Mouse (Mus musculus) midbrain, embryonic 13.5 days (tissue): ENCODE results near the gene Cenpx. TPM values are rescaled to one million over a fixed set of nuclear protein-coding genes. Genes with fewer than 3 reads are reported as not detected.

Experiments
- ATAC-seq: fragments of 200-750 bp; cut with Nextera tagmentation; 2 replicates; pipeline ENCODE4 v1.8.0; 2017; ENCODE audit warnings: mild to moderate bottlenecking, moderate TSS enrichment, moderate library complexity
- H3K27ac ChIP-seq: fragments of 300-500 bp; sonication (generic); 2 replicates; pipeline ENCODE4 v1.5.1; 2015; ENCODE audit warnings: inconsistent platforms, mild to moderate bottlenecking, moderate library complexity
- H3K27me3 ChIP-seq: fragments of 300-500 bp; sonication (generic); 2 replicates; pipeline ENCODE4 v1.6.1; 2015; ENCODE audit warnings: mild to moderate bottlenecking, inconsistent platforms
- H3K36me3 ChIP-seq: fragments of 300-500 bp; sonication (generic); 2 replicates; pipeline ENCODE4 v1.6.1; 2015; ENCODE audit warnings: mild to moderate bottlenecking, inconsistent platforms
- H3K4me1 ChIP-seq: fragments of 300-500 bp; sonication (generic); replicated peaks from 2 replicates; pipeline ENCODE4 v1.6.1; 2015; ENCODE audit warnings: inconsistent platforms
- H3K4me2 ChIP-seq: fragments of 300-500 bp; sonication (generic); replicated peaks from 2 replicates; pipeline ENCODE4 v1.6.1; 2015; ENCODE audit warnings: moderate library complexity, mild to moderate bottlenecking, inconsistent platforms
- H3K4me3 ChIP-seq: fragments of 300-500 bp; sonication (generic); replicated peaks from 2 replicates; pipeline ENCODE4 v1.5.1; 2015; ENCODE audit warnings: mild to moderate bottlenecking, inconsistent platforms
- H3K9ac ChIP-seq: fragments of 300-500 bp; sonication (generic); replicated peaks from 2 replicates; pipeline ENCODE4 v1.6.1; 2015; ENCODE audit warnings: mild to moderate bottlenecking, inconsistent platforms
- H3K9me3 ChIP-seq: fragments of 300-500 bp; sonication (generic); 2 replicates; pipeline ENCODE4 v1.6.1; 2016; ENCODE audit warnings: mild to moderate bottlenecking, inconsistent platforms
- WGBS: fragments of 180-500 bp; shearing (Covaris S2); methylation state at CpG from one replicate; pipeline ENCODE4 v1.1.7; 2015; 5-methylcytosine and 5-hydroxymethylcytosine counted together
- polyA plus RNA-seq: library from polyadenylated mRNA; unstranded; fragments of >200 nt; fragmentation: Nextera tagmentation; extraction: Ambion mirVana; gene quantifications from 2 replicates; pipeline ENCODE4 v1.2.1, GENCODE M21; 2015

The Cenpx gene
- polyA plus RNA-seq, 1 experiment from 2014 or later = 112 TPM

DNA sequence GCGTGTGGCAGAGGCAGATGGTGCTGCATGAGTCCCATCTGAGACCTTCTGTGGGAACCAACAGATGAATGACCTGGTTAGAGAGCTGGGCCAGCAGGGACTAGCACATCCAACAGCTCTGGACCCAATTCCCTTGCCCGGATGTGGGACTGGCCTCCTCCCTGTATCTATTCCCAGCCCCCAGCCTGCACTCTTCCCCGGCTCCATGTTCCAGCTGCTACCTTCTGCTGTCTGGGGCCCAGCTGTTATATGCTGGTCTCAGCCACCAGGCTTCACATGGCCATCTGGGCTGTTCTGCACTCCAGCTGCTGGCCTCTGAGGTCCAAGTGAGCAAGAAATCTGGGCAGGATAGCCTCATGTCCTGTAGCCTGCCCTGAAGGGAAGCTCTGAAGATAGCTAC, 48.1 kb downstream of the Cenpx start:
- peaks cover 50% of the 10 kb centered on the region for H3K27me3 ChIP-seq
- no peaks in the 10 kb centered on the region for H3K9me3 ChIP-seq
- 81% methylated on average over 3 of the region's 3 CpGs for WGBS

DNA sequence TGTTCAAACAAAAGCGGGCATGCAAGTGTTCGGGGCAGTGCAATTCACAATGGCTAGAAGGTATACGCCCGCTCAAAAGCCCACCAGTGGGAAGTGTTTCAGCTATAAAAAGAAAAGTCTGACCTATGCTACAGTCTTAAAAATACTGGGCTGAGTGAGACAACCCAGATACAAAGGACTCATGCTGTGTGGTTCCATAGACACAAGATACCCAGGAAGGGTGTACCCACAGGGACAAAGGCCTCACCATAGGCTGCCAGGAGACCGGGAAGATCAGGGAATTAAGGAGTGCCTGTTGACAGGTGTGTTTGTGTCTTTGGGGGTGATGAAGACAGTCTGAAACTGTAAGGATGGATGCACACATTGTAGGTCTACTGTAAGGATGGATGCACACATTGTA, 49.8 kb downstream of the Cenpx start:
- no peaks in the 10 kb centered on the region for H3K36me3 ChIP-seq
- H3K9ac ChIP-seq = no peak overlapping the region
- no peak for ATAC-seq
- WGBS = 53% methylated on average over 5 of the region's 5 CpGs
- H3K9me3 ChIP-seq = no peaks in the 10 kb centered on the region
- H3K4me2 ChIP-seq = no peak overlapping the region
- no peak overlapping the region for H3K27ac ChIP-seq
- H3K27me3 ChIP-seq = peaks cover 67% of the 10 kb centered on the region
- H3K4me1 ChIP-seq = peaks cover 25% of the 10 kb centered on the region
- H3K4me3 ChIP-seq = no peak overlapping the region

More for the DNA sequence above, 48.1 kb downstream of the Cenpx start:
- no peak overlapping the region for H3K9ac ChIP-seq
- no peak overlapping the region for H3K4me3 ChIP-seq
- no peak overlapping the region for H3K4me2 ChIP-seq
- no peaks in the 10 kb centered on the region for H3K36me3 ChIP-seq
- no peak overlapping the region for H3K27ac ChIP-seq
- no peak for ATAC-seq
- H3K4me1 ChIP-seq = peaks cover 16% of the 10 kb centered on the region

DNA sequence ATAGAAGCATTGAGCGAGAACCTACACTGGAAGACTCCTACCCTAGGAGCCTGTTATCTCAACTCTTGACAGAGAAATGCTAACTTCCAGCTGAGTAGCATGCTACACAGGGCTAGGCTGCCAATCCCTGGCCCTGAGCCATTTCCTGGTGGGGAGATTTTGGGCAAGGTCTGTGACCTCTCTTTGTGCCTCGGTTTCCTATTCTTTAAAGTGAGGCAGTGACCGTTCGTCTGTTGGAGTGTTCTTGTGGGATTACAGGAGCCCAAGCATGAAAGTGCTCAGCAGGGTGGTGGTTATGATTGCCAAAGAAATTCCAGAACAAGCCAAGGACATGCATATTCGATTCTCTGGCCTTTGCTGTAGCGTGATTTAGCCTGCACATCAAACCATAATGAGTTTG, 50.8 kb downstream of the Cenpx start:
- ATAC-seq = no peak
- Histone ChIP-seq H3K9me3 (no peaks in the 10 kb centered on the region), H3K4me1 (peaks cover 25% of the 10 kb centered on the region), H3K27me3 (peaks cover 76% of the 10 kb centered on the region), H3K4me3 (no peak overlapping the region), H3K9ac (no peak overlapping the region), H3K36me3 (no peaks in the 10 kb centered on the region), H3K4me2 (no peak overlapping the region), H3K27ac (no peak overlapping the region)
- WGBS = 22% methylated on average over 6 of the region's 6 CpGs

DNA sequence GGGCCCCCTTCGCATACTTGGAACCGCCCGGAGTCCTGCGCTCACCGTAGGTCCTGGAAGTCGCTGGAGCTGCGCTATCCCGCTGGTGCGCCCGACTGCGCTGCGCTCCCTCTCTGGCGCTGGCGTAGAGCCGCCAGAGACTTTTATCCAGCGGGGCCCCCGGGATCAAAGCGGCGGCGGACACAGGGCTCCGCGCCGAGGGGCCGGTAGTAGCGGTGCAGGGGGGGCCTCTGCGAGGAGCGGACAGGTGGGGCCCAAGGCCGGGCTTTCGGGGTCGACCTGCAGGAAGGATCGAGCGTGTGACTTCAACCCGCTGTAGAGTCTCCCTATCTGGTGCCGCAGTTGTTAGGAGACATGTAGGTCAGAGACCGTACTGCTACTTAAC, 52.5 kb downstream of the Cenpx start, which contains the start of gene Notum:
Gene Notum (minus strand): TSS at position 100 of the 385 bp plus-strand sequence.
- under 1% methylated on average over 35 of the region's 35 CpGs for WGBS
- H3K4me1 ChIP-seq = peaks cover 19% of the 10 kb centered on the region
- no peaks in the 10 kb centered on the region for H3K9me3 ChIP-seq
- peaks cover 93% of the 10 kb centered on the region for H3K27me3 ChIP-seq
- no peak within 1 kb of the TSS for H3K9ac ChIP-seq
- H3K27ac ChIP-seq = no peak within 1 kb of the TSS
- H3K36me3 ChIP-seq = no peaks in the 10 kb centered on the region
- peak within 1 kb of the TSS; percentile 38 for H3K4me3 ChIP-seq
- H3K4me2 ChIP-seq = peak within 1 kb of the TSS; percentile 60
- no peak for ATAC-seq

Other genes with a start within 250 kb of the Cenpx start
- gene Arl16, start 246.1 kb downstream of the Cenpx start, polyA plus RNA-seq = 64.7 and 67.8 TPM in 2 replicates
- gene Mrpl12, start 229.1 kb downstream of the Cenpx start, polyA plus RNA-seq = 111 and 113 TPM in 2 replicates
- 28.2 and 29.2 TPM in 2 replicates for gene Slc25a10, start 221.9 kb downstream of the Cenpx start, polyA plus RNA-seq
- gene Gcgr, start 183.0 kb downstream of the Cenpx start, polyA plus RNA-seq = 0.20 and 0.32 TPM in 2 replicates
- gene Mcrip1, start 164.0 kb downstream of the Cenpx start, polyA plus RNA-seq = 240 and 242 TPM in 2 replicates
- not detected in 2 replicates for gene Ppp1r27, start 162.6 kb downstream of the Cenpx start, polyA plus RNA-seq
- gene P4hb, start 140.5 kb downstream of the Cenpx start, polyA plus RNA-seq = 279 and 297 TPM in 2 replicates
- gene Arhgdia, start 132.1 kb downstream of the Cenpx start, polyA plus RNA-seq = 452 and 461 TPM in 2 replicates
- gene Alyref, start 115.4 kb downstream of the Cenpx start, polyA plus RNA-seq = 303 and 358 TPM in 2 replicates
- 180 and 183 TPM in 2 replicates for gene Anapc11, start 115.3 kb downstream of the Cenpx start, polyA plus RNA-seq
- gene Npb, start 105.3 kb downstream of the Cenpx start, polyA plus RNA-seq = 0.54 and 0.95 TPM in 2 replicates
- gene Pcyt2, start 95.8 kb downstream of the Cenpx start, polyA plus RNA-seq = 167 TPM in 2 replicates
- 42.7 and 51.3 TPM in 2 replicates for gene Sirt7, start 88.5 kb downstream of the Cenpx start, polyA plus RNA-seq
- 24.4 and 31.2 TPM in 2 replicates for gene Mafg, start 80.1 kb downstream of the Cenpx start, polyA plus RNA-seq
- gene Pycr1, start 70.0 kb downstream of the Cenpx start, polyA plus RNA-seq = 23.2 and 25.0 TPM in 2 replicates
- 0.78 and 0.84 TPM in 2 replicates for gene Myadml2, start 65.6 kb downstream of the Cenpx start, polyA plus RNA-seq
- 0.46 and 0.65 TPM in 2 replicates for gene Notum, start 52.6 kb downstream of the Cenpx start, polyA plus RNA-seq
- 149 and 154 TPM in 2 replicates for gene Aspscr1, start 40.8 kb downstream of the Cenpx start, polyA plus RNA-seq
- 60.6 and 71.8 TPM in 2 replicates for gene Lrrc45, start 187 bp upstream of the Cenpx start, polyA plus RNA-seq
- 206 and 218 TPM in 2 replicates for gene Rac3, start 7.7 kb upstream of the Cenpx start, polyA plus RNA-seq
- 6.5 and 7.3 TPM in 2 replicates for gene Dcxr, start 13.5 kb upstream of the Cenpx start, polyA plus RNA-seq
- 0.32 and 0.38 TPM in 2 replicates for gene Cbr2, start 18.4 kb upstream of the Cenpx start, polyA plus RNA-seq
- gene Hmga1b, start 49.1 kb upstream of the Cenpx start, polyA plus RNA-seq = 2.7 and 3.1 TPM in 2 replicates
- gene Rfng, start 70.5 kb upstream of the Cenpx start, polyA plus RNA-seq = 84.6 TPM in 2 replicates
- gene Gps1, start 70.5 kb upstream of the Cenpx start, polyA plus RNA-seq = 268 and 273 TPM in 2 replicates
- 51.4 and 55.7 TPM in 2 replicates for gene Dus1l, start 82.7 kb upstream of the Cenpx start, polyA plus RNA-seq
- 83.6 and 89.2 TPM in 2 replicates for gene Fasn, start 110.8 kb upstream of the Cenpx start, polyA plus RNA-seq
- 5.2 and 6.1 TPM in 2 replicates for gene Ccdc57, start 219.1 kb upstream of the Cenpx start, polyA plus RNA-seq
- 10.1 and 14.0 TPM in 2 replicates for gene Slc16a3, start 234.7 kb upstream of the Cenpx start, polyA plus RNA-seq